Mouse (Mus musculus): ENCODE data around the gene Slc35f6. TPM values are rescaled to one million over a fixed set of nuclear protein-coding genes. Genes with fewer than 3 reads are reported as not detected.

Slc35f6 gene
- polyA plus RNA-seq, 1 experiment from 2014 or later, result 32.8 TPM

- Histone ChIP-seq H3K9me3 (replicated peaks) (no peaks in the 10 kb centered on the region), H3K4me1 (peaks cover 21% of the 10 kb centered on the region), H3K4me2 (peak overlapping the region; percentile 58), H3K27me3 (replicated peaks) (peaks cover 33% of the 10 kb centered on the region), H3K4me3 (replicated peaks) (peak overlapping the region; percentile 31; the same call in 1 of the 2 replicates), H3K27ac (replicated peaks) (no peak overlapping the region), H3K9ac (replicated peaks) (0 out of 2 replicates have a peak overlapping the region, but pooled peaks have one; percentile 8), H3K36me3 (no peaks in the 10 kb centered on the region)
- ATAC-seq (ENCODE audit: low FRiP score), result peak; percentile 49; the same call in 1 of the 2 replicates
- 55% methylated on average over 22 of the region's 22 CpGs for WGBS
These were observed 25.9 kb upstream of the Slc35f6 start for GRCm38 (mm10) chr5:30621844-30622176.

DNA sequence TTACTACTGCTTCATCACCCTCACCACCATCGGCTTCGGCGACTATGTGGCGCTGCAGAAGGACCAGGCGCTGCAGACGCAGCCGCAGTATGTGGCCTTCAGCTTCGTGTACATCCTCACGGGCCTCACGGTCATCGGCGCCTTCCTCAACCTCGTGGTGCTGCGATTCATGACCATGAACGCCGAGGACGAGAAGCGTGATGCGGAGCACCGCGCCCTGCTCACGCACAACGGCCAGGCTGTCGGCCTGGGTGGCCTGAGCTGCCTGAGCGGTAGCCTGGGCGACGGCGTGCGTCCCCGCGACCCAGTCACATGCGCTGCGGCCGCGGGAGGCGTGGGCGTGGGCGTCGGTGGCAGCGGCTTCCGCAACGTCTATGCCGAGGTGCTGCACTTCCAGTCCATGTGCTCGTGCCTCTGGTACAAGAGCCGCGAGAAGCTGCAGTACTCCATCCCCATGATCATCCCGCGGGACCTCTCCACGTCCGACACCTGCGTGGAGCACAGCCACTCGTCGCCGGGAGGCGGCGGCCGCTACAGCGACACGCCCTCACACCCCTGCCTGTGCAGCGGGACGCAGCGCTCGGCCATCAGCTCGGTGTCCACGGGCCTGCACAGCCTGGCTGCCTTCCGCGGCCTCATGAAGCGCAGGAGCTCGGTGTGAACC, 25.4 kb upstream of the Slc35f6 start:
- Histone ChIP-seq H3K4me2 (peak overlapping the region; percentile 58), H3K36me3 (no peaks in the 10 kb centered on the region), H3K9me3 (replicated peaks) (no peaks in the 10 kb centered on the region), H3K27me3 (replicated peaks) (peaks cover 33% of the 10 kb centered on the region), H3K9ac (replicated peaks) (0 out of 2 replicates have a peak overlapping the region, but pooled peaks have one; percentile 8), H3K4me1 (peaks cover 21% of the 10 kb centered on the region), H3K4me3 (replicated peaks) (peak overlapping the region; percentile 31), H3K27ac (replicated peaks) (no peak overlapping the region)
- ATAC-seq (ENCODE audit: low FRiP score), result peak; percentile 32
- WGBS, result 3% methylated on average over 69 of the region's 69 CpGs

DNA sequence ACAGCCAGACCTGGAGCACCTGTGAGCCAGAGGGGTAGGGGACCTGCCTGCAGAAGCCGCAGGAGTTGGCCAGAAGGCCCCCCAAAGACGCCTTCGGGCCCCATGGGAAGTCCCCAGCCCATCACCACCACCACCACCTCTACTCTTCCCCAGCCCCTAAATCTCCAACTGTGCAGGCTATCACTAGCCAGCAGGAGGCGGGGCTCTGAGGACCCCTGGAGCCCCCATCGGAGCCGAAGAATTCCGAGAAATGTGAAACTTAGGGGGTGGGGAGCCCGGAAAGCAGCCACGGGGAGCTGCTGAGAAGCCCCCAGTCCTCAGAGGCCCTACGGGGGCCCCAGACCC, 24.9 kb upstream of the Slc35f6 start:
- Histone ChIP-seq H3K9ac (replicated peaks) (no peak overlapping the region), H3K4me1 (peaks cover 18% of the 10 kb centered on the region), H3K4me2 (peak overlapping the region; percentile 58), H3K4me3 (replicated peaks) (peak overlapping the region; percentile 31), H3K9me3 (replicated peaks) (no peaks in the 10 kb centered on the region), H3K27ac (replicated peaks) (no peak overlapping the region), H3K27me3 (replicated peaks) (peaks cover 32% of the 10 kb centered on the region), H3K36me3 (no peaks in the 10 kb centered on the region)
- 0 out of 2 replicates have a peak, but pooled peaks have one; percentile 9 for ATAC-seq (ENCODE audit: low FRiP score)
- 3% methylated on average over 10 of the region's 10 CpGs for WGBS

- peak overlapping the region; percentile 58; the same call in 1 of the 2 replicates for H3K4me2 ChIP-seq
- peaks cover 14% of the 10 kb centered on the region for H3K4me1 ChIP-seq
- H3K4me3 ChIP-seq (replicated peaks), result no peak overlapping the region
- H3K27ac ChIP-seq (replicated peaks), result no peak overlapping the region
- no peaks in the 10 kb centered on the region for H3K36me3 ChIP-seq
- 63% methylated on average over 2 of the region's 2 CpGs for WGBS
- peaks cover 29% of the 10 kb centered on the region for H3K27me3 ChIP-seq (replicated peaks)
- ATAC-seq (ENCODE audit: low FRiP score), result no peak
- H3K9ac ChIP-seq (replicated peaks), result no peak overlapping the region
- no peaks in the 10 kb centered on the region for H3K9me3 ChIP-seq (replicated peaks)
These were observed 24.4 kb upstream of the Slc35f6 start for GRCm38 (mm10) chr5:30623380-30623779.

GRCm38 (mm10) chr5:30624311-30624710, 23.4 kb upstream of the Slc35f6 start:
- H3K4me3 ChIP-seq (replicated peaks), result no peak overlapping the region
- WGBS, result 31% methylated on average over 1 of the region's 1 CpGs
- peaks cover 29% of the 10 kb centered on the region for H3K27me3 ChIP-seq (replicated peaks)
- H3K36me3 ChIP-seq, result no peaks in the 10 kb centered on the region
- no peaks in the 10 kb centered on the region for H3K9me3 ChIP-seq (replicated peaks)
- no peak overlapping the region for H3K27ac ChIP-seq (replicated peaks)
- no peak overlapping the region for H3K9ac ChIP-seq (replicated peaks)
- peaks cover 14% of the 10 kb centered on the region for H3K4me1 ChIP-seq
- H3K4me2 ChIP-seq, result no peak overlapping the region
- no peak for ATAC-seq (ENCODE audit: low FRiP score)

DNA sequence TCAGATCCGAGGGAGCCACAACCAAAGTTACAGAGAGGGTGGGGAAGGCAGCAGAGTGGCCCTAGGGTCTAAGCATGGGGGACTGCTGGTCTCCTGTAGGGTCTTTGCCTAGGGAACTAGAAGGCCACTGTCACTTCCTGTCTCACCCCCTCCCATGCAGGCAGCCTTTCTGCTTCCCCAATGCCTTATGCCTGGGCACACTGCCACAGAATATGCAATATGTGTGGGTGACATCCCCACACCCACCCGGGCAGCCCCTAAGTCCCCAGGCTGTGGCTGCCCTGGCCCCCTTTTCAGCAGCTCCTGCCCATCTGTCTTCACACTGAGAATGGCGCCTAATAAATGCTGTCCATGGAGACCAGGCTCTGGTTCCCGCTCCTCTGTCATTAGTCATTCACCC, 22.8 kb upstream of the Slc35f6 start:
- H3K9me3 ChIP-seq (replicated peaks), result no peaks in the 10 kb centered on the region
- H3K36me3 ChIP-seq, result no peaks in the 10 kb centered on the region
- H3K4me1 ChIP-seq, result peaks cover 14% of the 10 kb centered on the region
- no peak overlapping the region for H3K4me3 ChIP-seq (replicated peaks)
- H3K27me3 ChIP-seq (replicated peaks), result peaks cover 29% of the 10 kb centered on the region
- H3K4me2 ChIP-seq, result no peak overlapping the region
- WGBS, result 45% methylated on average over 4 of the region's 4 CpGs
- H3K27ac ChIP-seq (replicated peaks), result no peak overlapping the region
- no peak for ATAC-seq (ENCODE audit: low FRiP score)
- H3K9ac ChIP-seq (replicated peaks), result no peak overlapping the region

GRCm38 (mm10) chr5:30625379-30625778, 22.4 kb upstream of the Slc35f6 start:
- Histone ChIP-seq H3K4me2 (no peak overlapping the region), H3K27ac (replicated peaks) (no peak overlapping the region), H3K9ac (replicated peaks) (no peak overlapping the region), H3K9me3 (replicated peaks) (no peaks in the 10 kb centered on the region), H3K4me3 (replicated peaks) (no peak overlapping the region), H3K27me3 (replicated peaks) (peaks cover 28% of the 10 kb centered on the region), H3K4me1 (peaks cover 14% of the 10 kb centered on the region), H3K36me3 (no peaks in the 10 kb centered on the region)
- no peak for ATAC-seq (ENCODE audit: low FRiP score)
- 80% methylated on average over 3 of the region's 3 CpGs for WGBS

DNA sequence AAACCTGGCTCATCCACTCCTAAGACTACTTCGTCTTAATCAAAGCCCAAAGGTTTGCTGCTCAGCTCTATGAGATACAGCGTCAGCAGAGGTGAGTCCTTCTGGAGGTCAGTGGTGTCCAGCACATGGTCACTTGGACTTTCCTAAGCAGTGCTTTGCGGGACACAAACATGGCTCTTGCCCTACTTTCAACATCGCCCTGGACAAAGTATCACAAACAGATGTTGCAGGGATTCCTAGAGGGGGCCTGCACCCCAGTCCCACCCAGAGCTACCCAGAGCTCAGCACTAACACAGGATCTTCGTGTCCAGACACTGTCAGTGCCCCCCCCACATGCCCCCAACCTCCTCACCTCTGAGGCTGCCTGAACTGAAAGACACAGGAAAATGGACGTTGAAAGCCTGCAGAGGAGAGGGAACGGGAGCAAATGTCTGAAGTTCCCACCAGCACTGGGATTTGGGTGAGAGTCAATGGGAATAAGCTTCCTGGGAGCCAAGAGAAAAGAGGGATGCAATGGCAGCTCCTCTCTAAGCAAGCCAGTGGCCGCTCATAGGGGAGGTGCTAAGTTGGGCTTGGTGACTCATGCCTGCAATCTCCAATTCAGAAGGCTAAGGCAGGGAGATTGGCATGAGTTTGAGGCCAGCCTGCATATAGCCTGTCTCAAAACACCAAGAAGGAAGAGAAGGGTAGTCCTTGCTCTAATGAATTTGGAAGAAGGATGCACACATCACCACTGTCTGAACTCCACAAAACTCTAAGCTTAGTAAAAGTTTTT, 21.2 kb upstream of the Slc35f6 start:
- Histone ChIP-seq H3K27me3 (replicated peaks) (peaks cover 17% of the 10 kb centered on the region), H3K9me3 (replicated peaks) (no peaks in the 10 kb centered on the region), H3K9ac (replicated peaks) (no peak overlapping the region), H3K4me2 (no peak overlapping the region), H3K4me3 (replicated peaks) (no peak overlapping the region), H3K36me3 (no peaks in the 10 kb centered on the region), H3K27ac (replicated peaks) (no peak overlapping the region), H3K4me1 (peaks cover 14% of the 10 kb centered on the region)
- WGBS, result 85% methylated on average over 8 of the region's 8 CpGs
- no peak for ATAC-seq (ENCODE audit: low FRiP score)

DNA sequence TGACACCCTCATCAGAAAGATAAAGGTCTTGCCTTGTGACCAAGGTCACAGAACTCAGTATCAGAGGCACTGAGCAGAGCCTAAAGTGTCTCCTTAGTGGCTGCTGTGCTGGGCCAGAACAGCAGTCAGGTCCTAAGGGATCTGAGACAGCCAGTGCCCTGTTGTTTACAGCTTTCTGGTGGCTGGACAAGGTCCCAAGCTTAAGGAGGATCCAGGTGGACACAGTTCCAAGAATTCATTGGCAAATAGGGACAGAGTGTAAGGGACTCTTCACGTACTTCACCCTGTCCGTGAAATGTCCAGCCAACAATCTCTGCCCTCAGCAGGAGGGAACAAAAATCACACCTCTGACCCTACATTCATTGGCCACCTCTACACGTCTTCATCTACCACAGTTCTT, 19.2 kb upstream of the Slc35f6 start:
- no peak overlapping the region for H3K4me3 ChIP-seq (replicated peaks)
- no peak overlapping the region for H3K9ac ChIP-seq (replicated peaks)
- H3K9me3 ChIP-seq (replicated peaks), result no peaks in the 10 kb centered on the region
- H3K36me3 ChIP-seq, result no peaks in the 10 kb centered on the region
- 0 out of 2 replicates have a peak, but pooled peaks cover 3% of the 10 kb centered on the region for H3K27me3 ChIP-seq (replicated peaks)
- H3K4me2 ChIP-seq, result no peak overlapping the region
- ATAC-seq (ENCODE audit: low FRiP score), result no peak
- no peaks in the 10 kb centered on the region for H3K4me1 ChIP-seq
- no peak overlapping the region for H3K27ac ChIP-seq (replicated peaks)
- 90% methylated on average over 3 of the region's 3 CpGs for WGBS

DNA sequence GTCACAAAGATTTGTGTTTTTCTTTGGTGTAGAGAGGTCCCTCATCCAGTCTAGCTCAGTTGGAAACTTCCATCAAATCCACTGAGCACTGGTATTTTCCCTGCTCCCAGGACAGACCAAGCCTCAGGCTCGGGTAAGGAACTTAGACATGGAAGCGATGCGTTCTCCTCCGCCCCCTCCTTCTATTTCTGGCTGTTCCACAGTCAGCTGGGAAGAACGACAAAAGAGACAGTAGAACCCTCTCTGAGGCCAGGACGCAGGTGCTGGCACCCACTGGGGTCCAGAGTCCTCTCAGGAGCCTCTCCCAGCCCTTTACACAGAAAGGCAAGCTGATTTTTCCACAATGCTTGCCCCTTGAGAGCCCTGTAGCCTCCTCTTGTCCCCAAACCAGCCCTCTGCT, 17.3 kb upstream of the Slc35f6 start:
- no peak for ATAC-seq (ENCODE audit: low FRiP score)
- no peak overlapping the region for H3K4me3 ChIP-seq (replicated peaks)
- H3K9ac ChIP-seq (replicated peaks), result no peak overlapping the region
- H3K4me2 ChIP-seq, result no peak overlapping the region
- WGBS, result 78% methylated on average over 6 of the region's 6 CpGs
- no peaks in the 10 kb centered on the region for H3K27me3 ChIP-seq (replicated peaks)
- no peaks in the 10 kb centered on the region for H3K9me3 ChIP-seq (replicated peaks)
- no peaks in the 10 kb centered on the region for H3K36me3 ChIP-seq
- H3K27ac ChIP-seq (replicated peaks), result no peak overlapping the region
- no peaks in the 10 kb centered on the region for H3K4me1 ChIP-seq

DNA sequence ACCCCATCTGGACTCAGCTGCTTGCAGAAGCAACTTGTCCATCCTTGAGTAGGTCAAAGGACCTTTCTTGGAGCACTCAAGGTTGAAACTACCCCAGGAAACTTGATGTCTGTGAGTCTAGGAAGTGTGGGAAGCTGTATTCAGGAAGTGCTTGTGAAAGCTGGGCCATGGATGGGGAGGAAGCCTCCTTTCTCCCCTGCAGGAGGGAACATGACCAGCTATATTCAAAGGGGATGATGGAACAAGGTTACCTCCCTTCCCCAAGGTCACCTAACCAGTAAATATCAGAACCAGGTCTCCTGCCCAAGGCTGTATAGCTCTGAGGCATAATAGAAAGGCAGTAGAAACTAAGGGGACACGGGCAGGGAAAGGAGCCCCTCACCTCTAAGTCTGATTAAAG, 15.6 kb upstream of the Slc35f6 start:
- no peaks in the 10 kb centered on the region for H3K9me3 ChIP-seq (replicated peaks)
- no peaks in the 10 kb centered on the region for H3K27me3 ChIP-seq (replicated peaks)
- no peak overlapping the region for H3K4me2 ChIP-seq
- 84% methylated on average over 1 of the region's 1 CpGs for WGBS
- no peak overlapping the region for H3K4me3 ChIP-seq (replicated peaks)
- H3K36me3 ChIP-seq, result no peaks in the 10 kb centered on the region
- no peak for ATAC-seq (ENCODE audit: low FRiP score)
- no peak overlapping the region for H3K9ac ChIP-seq (replicated peaks)
- no peak overlapping the region for H3K27ac ChIP-seq (replicated peaks)
- H3K4me1 ChIP-seq, result no peaks in the 10 kb centered on the region

DNA sequence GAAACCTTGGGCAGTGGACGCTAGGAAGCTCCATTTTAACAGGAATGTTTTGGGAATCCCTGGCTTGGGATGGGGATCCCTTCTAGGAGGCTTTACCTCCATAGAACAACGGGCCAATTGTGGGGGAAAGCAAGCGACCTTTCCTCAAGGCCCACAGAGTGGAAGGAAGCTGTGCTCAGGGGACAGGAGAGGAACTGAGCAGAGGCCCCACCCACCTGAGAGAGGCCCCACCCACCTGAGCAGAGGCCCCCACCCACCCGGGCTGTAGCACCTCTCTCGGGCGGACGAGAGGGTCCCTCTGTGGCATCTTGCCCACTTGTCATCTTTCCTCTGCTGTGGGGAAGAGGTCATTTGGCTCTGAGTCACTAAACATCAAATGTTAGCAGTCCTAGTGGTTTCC, 10.7 kb upstream of the Slc35f6 start:
- WGBS, result 47% methylated on average over 7 of the region's 7 CpGs
- H3K36me3 ChIP-seq, result no peaks in the 10 kb centered on the region
- H3K9ac ChIP-seq (replicated peaks), result no peak overlapping the region
- no peaks in the 10 kb centered on the region for H3K9me3 ChIP-seq (replicated peaks)
- H3K27ac ChIP-seq (replicated peaks), result no peak overlapping the region
- H3K4me3 ChIP-seq (replicated peaks), result no peak overlapping the region
- H3K4me2 ChIP-seq, result no peak overlapping the region
- ATAC-seq (ENCODE audit: low FRiP score), result no peak
- H3K4me1 ChIP-seq, result no peaks in the 10 kb centered on the region
- no peaks in the 10 kb centered on the region for H3K27me3 ChIP-seq (replicated peaks)

All from neural tube, embryonic 15.5 days (tissue).